Mouse (Mus musculus) spleen, adult 2 months (tissue): ENCODE data around the gene Hes6.

Source experiments
- CTCF ChIP-seq: fragments of 200-500 bp; IDR thresholded peaks from 2 replicates; pipeline ENCODE4 v1.5.1; 2011; ENCODE audit warnings: mild to moderate bottlenecking, inconsistent platforms; ENCODE audit not compliant: insufficient read depth, insufficient read length, insufficient replicate concordance; ENCODE audit errors: extremely low read depth
- POLR2A ChIP-seq: fragments of 200-500 bp; IDR thresholded peaks from 2 replicates; pipeline ENCODE4 v1.6.1; 2011; ENCODE audit warnings: low read depth, low read length, inconsistent platforms

DNA sequence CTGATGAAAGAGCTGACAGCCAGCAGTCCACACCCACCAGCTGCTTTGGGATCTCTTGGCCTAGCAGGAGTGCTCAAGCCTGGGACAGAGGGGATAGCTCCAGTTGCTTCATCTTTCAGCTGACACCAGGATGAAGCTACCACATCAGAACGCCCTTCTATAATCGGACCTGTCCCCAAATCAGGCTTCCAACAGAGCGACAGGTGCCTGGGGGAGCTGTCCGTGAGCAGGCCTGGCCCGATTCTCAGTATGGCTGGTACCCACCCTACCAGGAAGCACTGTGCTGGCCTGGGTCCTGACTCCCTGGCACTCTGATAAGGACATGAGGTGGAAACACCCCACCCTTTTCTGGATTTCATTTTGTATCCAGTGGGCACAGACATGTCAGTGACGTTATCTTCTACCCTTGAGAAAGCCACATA is 40.4 kb downstream of the Hes6 start:
- TF ChIP-seq POLR2A (no peak), CTCF (no peak)
